Mouse (Mus musculus): ENCODE measurements around the gene B230217C12Rik. TPM values are rescaled to one million over a fixed set of nuclear protein-coding genes. Genes with fewer than 3 reads are reported as not detected.
"Not testable (repeated sequence)": the region's sequence is repeated elsewhere in the genome, so short reads cannot be mapped to it uniquely, and the experiment has no call there.

B230217C12Rik gene
- polyA plus RNA-seq, 1 experiment from 2014 or later = 43.8 TPM

- Histone ChIP-seq H3K9ac (ENCODE audit: low read depth, low read length) (no peak overlapping the region), H3K4me2 (ENCODE audit: low read length) (no peak overlapping the region), H3K27me3 (ENCODE audit: control insufficient read depth, insufficient read depth, low read depth, low read length) (no peaks in the 10 kb centered on the region), H3K9me3 (replicated peaks; ENCODE audit: control insufficient read depth, low read length, poor library complexity, severe bottlenecking) (no peaks in the 10 kb centered on the region), H3K36me3 (ENCODE audit: control insufficient read depth, insufficient read depth, low read length) (peaks cover 29% of the 10 kb centered on the region), H3K4me1 (ENCODE audit: control insufficient read depth, insufficient read depth, low read length) (no peaks in the 10 kb centered on the region), H3K27ac (ENCODE audit: low read length) (no peak overlapping the region), H3K4me3 (ENCODE audit: low read depth, low read length) (no peak overlapping the region)
- ATAC-seq = no peak
- WGBS = 88% methylated on average over 6 of the region's 6 CpGs
These were observed 12.9 kb upstream of the B230217C12Rik start for GRCm38 (mm10) chr11:97827654-97828053.

GRCm38 (mm10) chr11:97829365-97829764 lies 11.2 kb upstream of the B230217C12Rik start:
- no peak overlapping the region for H3K4me3 ChIP-seq (ENCODE audit: low read depth, low read length)
- WGBS = 93% methylated on average over 7 of the region's 7 CpGs
- peaks cover 39% of the 10 kb centered on the region for H3K36me3 ChIP-seq (ENCODE audit: control insufficient read depth, insufficient read depth, low read length)
- H3K4me1 ChIP-seq (ENCODE audit: control insufficient read depth, insufficient read depth, low read length) = no peaks in the 10 kb centered on the region
- no peaks in the 10 kb centered on the region for H3K27me3 ChIP-seq (ENCODE audit: control insufficient read depth, insufficient read depth, low read depth, low read length)
- H3K27ac ChIP-seq (ENCODE audit: low read length) = no peak overlapping the region; the same call in 1 of the 2 replicates
- H3K9ac ChIP-seq (ENCODE audit: low read depth, low read length) = no peak overlapping the region
- no peak for ATAC-seq
- H3K4me2 ChIP-seq (ENCODE audit: low read length) = no peak overlapping the region
- no peaks in the 10 kb centered on the region for H3K9me3 ChIP-seq (replicated peaks; ENCODE audit: control insufficient read depth, low read length, poor library complexity, severe bottlenecking)

DNA sequence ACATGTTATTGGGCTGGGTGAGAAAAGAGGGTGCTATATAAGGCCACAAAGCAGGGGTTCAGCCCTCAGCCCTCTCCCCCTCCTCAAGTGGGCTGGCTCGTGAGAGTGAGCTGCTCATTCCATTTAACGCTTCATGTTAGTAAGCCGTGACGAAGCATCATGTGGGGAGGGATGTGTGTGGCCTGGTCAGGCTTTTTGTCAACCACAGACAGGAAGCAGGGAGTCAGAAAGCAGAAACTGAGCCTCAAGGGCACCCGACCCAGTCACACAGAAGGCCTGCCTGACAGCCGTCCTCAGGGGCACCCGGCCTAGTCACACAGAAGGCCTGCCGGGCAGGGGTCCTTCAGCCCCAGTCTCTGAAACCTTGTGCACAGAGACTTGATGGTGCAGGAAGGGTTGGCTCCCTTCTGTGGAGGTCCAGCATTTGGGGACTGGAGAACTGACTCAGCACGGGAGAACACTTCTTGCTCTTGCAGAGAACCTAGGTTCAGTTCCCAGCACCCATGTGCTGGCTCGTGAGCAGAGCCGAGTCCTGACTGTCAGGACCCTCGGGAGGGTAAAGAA lies 10.6 kb upstream of the B230217C12Rik start:
- H3K9me3 ChIP-seq (replicated peaks; ENCODE audit: control insufficient read depth, low read length, poor library complexity, severe bottlenecking) = no peaks in the 10 kb centered on the region
- H3K4me1 ChIP-seq (ENCODE audit: control insufficient read depth, insufficient read depth, low read length) = no peaks in the 10 kb centered on the region
- 82% methylated on average over 12 of the region's 12 CpGs for WGBS
- H3K36me3 ChIP-seq (ENCODE audit: control insufficient read depth, insufficient read depth, low read length) = peaks cover 43% of the 10 kb centered on the region
- no peaks in the 10 kb centered on the region for H3K27me3 ChIP-seq (ENCODE audit: control insufficient read depth, insufficient read depth, low read depth, low read length)
- no peak overlapping the region for H3K4me2 ChIP-seq (ENCODE audit: low read length)
- no peak overlapping the region for H3K9ac ChIP-seq (ENCODE audit: low read depth, low read length)
- no peak overlapping the region for H3K4me3 ChIP-seq (ENCODE audit: low read depth, low read length)
- ATAC-seq = no peak
- H3K27ac ChIP-seq (ENCODE audit: low read length) = no peak overlapping the region

- 83% methylated on average over 6 of the region's 6 CpGs for WGBS
- no peak overlapping the region for H3K9ac ChIP-seq (ENCODE audit: low read depth, low read length)
- H3K27me3 ChIP-seq (ENCODE audit: control insufficient read depth, insufficient read depth, low read depth, low read length) = no peaks in the 10 kb centered on the region
- H3K4me2 ChIP-seq (ENCODE audit: low read length) = no peak overlapping the region
- H3K4me3 ChIP-seq (ENCODE audit: low read depth, low read length) = no peak overlapping the region
- H3K36me3 ChIP-seq (ENCODE audit: control insufficient read depth, insufficient read depth, low read length) = peaks cover 43% of the 10 kb centered on the region
- no peak overlapping the region for H3K27ac ChIP-seq (ENCODE audit: low read length)
- no peaks in the 10 kb centered on the region for H3K9me3 ChIP-seq (replicated peaks; ENCODE audit: control insufficient read depth, low read length, poor library complexity, severe bottlenecking)
- H3K4me1 ChIP-seq (ENCODE audit: control insufficient read depth, insufficient read depth, low read length) = no peaks in the 10 kb centered on the region
- ATAC-seq = no peak
These were observed 10.1 kb upstream of the B230217C12Rik start for GRCm38 (mm10) chr11:97830501-97830900.

GRCm38 (mm10) chr11:97832001-97832400 lies 8.6 kb upstream of the B230217C12Rik start:
- Histone ChIP-seq H3K27ac (ENCODE audit: low read length) (no peak overlapping the region), H3K9ac (ENCODE audit: low read depth, low read length) (no peak overlapping the region), H3K9me3 (replicated peaks; ENCODE audit: control insufficient read depth, low read length, poor library complexity, severe bottlenecking) (no peaks in the 10 kb centered on the region), H3K4me1 (ENCODE audit: control insufficient read depth, insufficient read depth, low read length) (no peaks in the 10 kb centered on the region), H3K4me3 (ENCODE audit: low read depth, low read length) (no peak overlapping the region), H3K27me3 (ENCODE audit: control insufficient read depth, insufficient read depth, low read depth, low read length) (no peaks in the 10 kb centered on the region), H3K36me3 (ENCODE audit: control insufficient read depth, insufficient read depth, low read length) (peaks cover 35% of the 10 kb centered on the region), H3K4me2 (ENCODE audit: low read length) (no peak overlapping the region)
- 85% methylated on average over 11 of the region's 11 CpGs for WGBS
- ATAC-seq = no peak

DNA sequence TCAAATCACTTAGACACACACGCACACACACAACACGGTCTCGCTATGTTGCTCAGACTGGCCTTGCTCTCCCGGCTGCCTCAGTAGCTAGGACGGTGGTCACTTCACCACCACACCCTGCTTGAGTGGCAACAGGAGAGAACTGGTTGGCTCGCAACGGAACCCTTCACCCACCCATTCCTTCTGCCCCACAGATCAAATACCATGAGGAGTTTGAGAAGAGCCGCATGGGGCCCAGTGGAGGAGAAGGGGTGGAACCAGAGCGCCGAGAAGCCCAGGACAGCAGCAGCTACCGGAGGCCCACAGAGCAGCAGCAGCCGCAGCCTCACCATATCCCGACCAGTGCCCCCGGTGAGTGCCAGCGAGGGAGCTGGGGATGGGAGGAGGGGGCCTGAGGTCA lies 7.2 kb upstream of the B230217C12Rik start:
- ATAC-seq = no peak
- H3K36me3 ChIP-seq (ENCODE audit: control insufficient read depth, insufficient read depth, low read length) = peaks cover 36% of the 10 kb centered on the region

DNA sequence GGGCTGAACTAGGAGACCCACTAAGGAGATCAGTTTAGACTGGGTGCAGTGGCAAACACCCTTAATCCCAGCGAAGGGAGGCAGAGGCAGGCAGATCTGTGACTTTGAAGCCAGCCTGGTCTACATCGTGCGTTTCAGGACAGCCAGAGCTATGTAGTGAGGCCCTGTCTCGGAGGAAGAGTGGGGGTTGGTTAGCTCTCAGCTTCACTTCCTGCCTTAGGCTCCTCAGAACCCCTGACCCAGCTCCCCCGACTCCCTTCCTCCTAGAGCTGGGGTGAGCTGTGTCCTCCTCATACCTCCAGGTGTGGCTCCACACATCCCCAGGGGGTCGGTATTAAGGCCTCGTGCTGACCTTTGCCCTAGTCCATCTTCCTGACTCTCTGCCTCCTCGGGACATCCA lies 4.0 kb upstream of the B230217C12Rik start:
- Histone ChIP-seq H3K27me3 (ENCODE audit: control insufficient read depth, insufficient read depth, low read depth, low read length) (no peaks in the 10 kb centered on the region), H3K9ac (ENCODE audit: low read depth, low read length) (no peak overlapping the region), H3K9me3 (replicated peaks; ENCODE audit: control insufficient read depth, low read length, poor library complexity, severe bottlenecking) (no peaks in the 10 kb centered on the region), H3K36me3 (ENCODE audit: control insufficient read depth, insufficient read depth, low read length) (peaks cover 26% of the 10 kb centered on the region), H3K4me2 (ENCODE audit: low read length) (no peak overlapping the region), H3K4me1 (ENCODE audit: control insufficient read depth, insufficient read depth, low read length) (peaks cover 5% of the 10 kb centered on the region; the same call in 1 of the 2 replicates), H3K27ac (ENCODE audit: low read length) (no peak overlapping the region), H3K4me3 (ENCODE audit: low read depth, low read length) (no peak overlapping the region)
- 62% methylated on average over 8 of the region's 8 CpGs for WGBS
- ATAC-seq = no peak

More for the DNA sequence above, 7.2 kb upstream of the B230217C12Rik start:
- no peaks in the 10 kb centered on the region for H3K9me3 ChIP-seq (replicated peaks; ENCODE audit: control insufficient read depth, low read length, poor library complexity, severe bottlenecking)
- H3K4me1 ChIP-seq (ENCODE audit: control insufficient read depth, insufficient read depth, low read length) = no peaks in the 10 kb centered on the region
- no peak overlapping the region for H3K9ac ChIP-seq (ENCODE audit: low read depth, low read length)
- no peak overlapping the region for H3K4me2 ChIP-seq (ENCODE audit: low read length)
- no peak overlapping the region for H3K27ac ChIP-seq (ENCODE audit: low read length)
- H3K4me3 ChIP-seq (ENCODE audit: low read depth, low read length) = no peak overlapping the region
- H3K27me3 ChIP-seq (ENCODE audit: control insufficient read depth, insufficient read depth, low read depth, low read length) = no peaks in the 10 kb centered on the region
- WGBS = 85% methylated on average over 15 of the region's 15 CpGs

- H3K9ac ChIP-seq (ENCODE audit: low read depth, low read length); H3K4me1 ChIP-seq (ENCODE audit: control insufficient read depth, insufficient read depth, low read length); H3K4me3 ChIP-seq (ENCODE audit: low read depth, low read length); ATAC-seq; H3K27me3 ChIP-seq (ENCODE audit: control insufficient read depth, insufficient read depth, low read depth, low read length); H3K27ac ChIP-seq (ENCODE audit: low read length); H3K4me2 ChIP-seq (ENCODE audit: low read length); H3K9me3 ChIP-seq (replicated peaks; ENCODE audit: control insufficient read depth, low read length, poor library complexity, severe bottlenecking): not testable (repeated sequence)
- peaks cover 24% of the 10 kb centered on the region for H3K36me3 ChIP-seq (ENCODE audit: control insufficient read depth, insufficient read depth, low read length)
- 74% methylated on average over 9 of the region's 9 CpGs for WGBS
These were observed 3.5 kb upstream of the B230217C12Rik start for GRCm38 (mm10) chr11:97837051-97837450.

GRCm38 (mm10) chr11:97837641-97838149 lies 2.9 kb upstream of the B230217C12Rik start:
- WGBS = 89% methylated on average over 7 of the region's 7 CpGs

More at GRCm38 (mm10) chr11:97837641-97838149, 2.9 kb upstream of the B230217C12Rik start:
- no peak for ATAC-seq
- Histone ChIP-seq H3K9me3 (replicated peaks; ENCODE audit: control insufficient read depth, low read length, poor library complexity, severe bottlenecking) (no peaks in the 10 kb centered on the region), H3K4me1 (ENCODE audit: control insufficient read depth, insufficient read depth, low read length) (peaks cover 12% of the 10 kb centered on the region), H3K4me3 (ENCODE audit: low read depth, low read length) (no peak overlapping the region), H3K36me3 (ENCODE audit: control insufficient read depth, insufficient read depth, low read length) (peaks cover 23% of the 10 kb centered on the region), H3K27me3 (ENCODE audit: control insufficient read depth, insufficient read depth, low read depth, low read length) (no peaks in the 10 kb centered on the region), H3K9ac (ENCODE audit: low read depth, low read length) (no peak overlapping the region), H3K27ac (ENCODE audit: low read length) (no peak overlapping the region), H3K4me2 (ENCODE audit: low read length) (no peak overlapping the region)

All from midbrain, embryonic 16.5 days (tissue).